Mouse (Mus musculus) embryonic fibroblast, embryonic 13.5 days (primary cell): ENCODE results near the gene Anks6.

Experiments
- CTCF ChIP-seq: IDR thresholded peaks from 2 replicates; pipeline ENCODE4 v1.5.1; 2011; ENCODE audit warnings: mild to moderate bottlenecking, control low read depth, low read length, moderate library complexity, borderline replicate concordance; ENCODE audit not compliant: insufficient read depth
- POLR2A ChIP-seq: IDR thresholded peaks from 2 replicates; pipeline ENCODE4 v1.6.1; 2011; ENCODE audit warnings: low read depth, mild to moderate bottlenecking, control low read depth, low read length, moderate library complexity

GRCm38 (mm10) chr4:47056791-47057509, at the start of gene Anks6:
- peak; percentile 91 for TF ChIP-seq POLR2A
- no peak for TF ChIP-seq CTCF
